Mouse (Mus musculus): Measurements from ENCODE around the gene Vangl1. TPM values are rescaled to one million over a fixed set of nuclear protein-coding genes. Genes with fewer than 3 reads are reported as not detected.

Gene Vangl1
- total RNA-seq, 1 experiment from 2014 or later = 5.4 TPM

DNA sequence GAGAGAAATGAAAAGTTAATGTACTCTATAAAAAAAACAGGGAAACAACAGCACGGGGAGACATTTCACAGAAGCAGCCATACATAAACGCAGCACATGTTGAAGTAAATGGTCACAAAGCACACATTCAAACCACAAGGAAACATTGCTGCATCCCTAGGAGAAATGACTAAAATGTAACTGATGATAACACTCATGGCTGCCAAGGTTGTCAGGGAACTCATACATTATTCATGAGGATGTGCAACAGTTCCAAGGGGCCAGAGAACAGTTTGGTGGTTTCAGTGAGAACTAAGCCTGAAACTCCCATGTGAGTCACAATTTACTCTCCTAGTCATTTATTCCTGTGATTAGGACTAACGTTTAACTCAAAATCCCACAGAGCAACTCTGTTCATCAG is 96.3 kb downstream of the Vangl1 start:
- no peak for ATAC-seq (replicated peaks; ENCODE audit: low read depth, poor library complexity, severe bottlenecking)

DNA sequence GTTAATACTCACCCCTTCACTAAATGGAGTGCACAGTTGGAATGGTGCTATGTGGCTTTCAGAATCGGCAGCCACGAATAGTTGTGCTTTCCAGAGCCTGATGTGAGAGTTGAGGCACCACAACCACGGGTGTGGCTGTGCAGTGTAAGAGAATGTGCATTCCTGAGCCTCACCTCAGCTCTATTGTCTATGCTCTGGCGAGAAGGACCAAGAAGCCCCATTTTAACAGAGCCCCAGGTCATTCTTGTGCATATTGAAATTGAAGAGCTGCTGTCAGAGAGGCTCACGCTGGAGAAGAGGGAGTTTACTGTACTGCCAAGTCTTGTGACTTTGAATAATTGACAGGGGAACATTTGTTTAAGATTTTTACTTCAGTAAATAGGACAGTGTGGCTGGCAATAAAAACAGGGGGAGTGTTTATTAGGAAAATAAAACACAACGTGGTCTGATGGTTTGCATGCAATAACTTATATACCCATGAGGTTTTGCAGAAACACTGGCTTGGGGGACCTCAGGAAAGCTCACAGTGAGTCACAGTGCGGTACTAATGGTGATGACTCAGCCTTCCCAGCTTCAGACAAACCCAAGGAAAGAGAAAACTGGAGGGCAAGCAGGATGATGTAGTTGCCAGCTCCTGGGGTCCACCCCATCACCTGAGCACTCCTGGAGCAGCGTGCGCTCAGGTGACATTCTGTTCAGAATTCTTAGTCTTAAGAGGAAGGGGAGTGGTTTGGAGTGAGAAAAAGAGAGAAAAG is 100.5 kb downstream of the Vangl1 start:
- ATAC-seq (replicated peaks; ENCODE audit: low read depth, poor library complexity, severe bottlenecking) = no peak

Other genes starting within 250 kb of the Vangl1 start
- gene Nhlh2, start 194.6 kb downstream of the Vangl1 start, total RNA-seq (2017) = not detected in 2 replicates
- not detected in 2 replicates for gene Casq2, start 118.3 kb downstream of the Vangl1 start, total RNA-seq (2017)